Mouse (Mus musculus) embryo, embryonic 10.5 days (tissue): ENCODE data around the gene Adprm.
"Not testable (repeated sequence)": the region's sequence is repeated elsewhere in the genome, so short reads cannot be mapped to it uniquely, and the experiment has no call there.

ENCODE experiments used
- DNase-seq: peaks from one replicate; pipeline ENCODE4 v3.0.0-alpha.2; 2015; ENCODE audit warnings: low spot score

Adprm gene

GRCm38 (mm10) chr11:67052321-67052952 is at the start of gene Adprm, which contains the start of gene Sco1:
Gene Adprm (minus strand): TSS chr11:67052594.
Gene Sco1 (plus strand): TSS chr11:67052670.
- DNase-seq, result peak; percentile 94

- DNase-seq, result peak; percentile 62
These were observed 49.3 kb upstream of the Adprm start for GRCm38 (mm10) chr11:67101713-67102112.

GRCm38 (mm10) chr11:67100169-67100568 is 47.8 kb upstream of the Adprm start:
- DNase-seq, result peak; percentile 74

GRCm38 (mm10) chr11:67099241-67099640 is 46.8 kb upstream of the Adprm start:
- DNase-seq, result no peak

GRCm38 (mm10) chr11:67098427-67098826 is 46.0 kb upstream of the Adprm start:
- no peak for DNase-seq

GRCm38 (mm10) chr11:67097709-67098108 is 45.3 kb upstream of the Adprm start:
- no peak for DNase-seq

GRCm38 (mm10) chr11:67094470-67094869 is 42.1 kb upstream of the Adprm start:
- DNase-seq, result no peak

GRCm38 (mm10) chr11:67093652-67094051 is 41.3 kb upstream of the Adprm start:
- DNase-seq, result no peak

GRCm38 (mm10) chr11:67093201-67093600 is 40.8 kb upstream of the Adprm start:
- no peak for DNase-seq

- DNase-seq, result not testable (repeated sequence)
These were observed 40.0 kb upstream of the Adprm start for GRCm38 (mm10) chr11:67092354-67092753.

- no peak for DNase-seq
These were observed 34.8 kb upstream of the Adprm start for GRCm38 (mm10) chr11:67087225-67087624.

GRCm38 (mm10) chr11:67086467-67087164 is 34.2 kb upstream of the Adprm start:
- DNase-seq, result no peak

- peak; percentile 90 for DNase-seq
These were observed 33.1 kb upstream of the Adprm start for GRCm38 (mm10) chr11:67085489-67085888.

GRCm38 (mm10) chr11:67083712-67084340 is 31.4 kb upstream of the Adprm start:
- peak; percentile 20 for DNase-seq

GRCm38 (mm10) chr11:67083239-67083638 is 30.8 kb upstream of the Adprm start:
- DNase-seq, result no peak

GRCm38 (mm10) chr11:67082793-67083192 is 30.4 kb upstream of the Adprm start:
- DNase-seq, result no peak

GRCm38 (mm10) chr11:67082188-67082587 is 29.8 kb upstream of the Adprm start:
- DNase-seq, result no peak

- DNase-seq, result peak; percentile 95
These were observed 28.8 kb upstream of the Adprm start for GRCm38 (mm10) chr11:67081125-67081649.

GRCm38 (mm10) chr11:67080168-67080567 is 27.8 kb upstream of the Adprm start:
- DNase-seq, result peak; percentile 88

GRCm38 (mm10) chr11:67079740-67080139 is 27.3 kb upstream of the Adprm start:
- DNase-seq, result peak; percentile 9

- DNase-seq, result no peak
These were observed 26.5 kb upstream of the Adprm start for GRCm38 (mm10) chr11:67078888-67079287.

- DNase-seq, result no peak
These were observed 25.6 kb upstream of the Adprm start, which contains the start of gene Myh3 for GRCm38 (mm10) chr11:67078000-67078399. Gene Myh3 (plus strand): TSS chr11:67078300.

- DNase-seq, result no peak
These were observed 25.0 kb upstream of the Adprm start for GRCm38 (mm10) chr11:67077435-67077834.
